Mouse (Mus musculus) C2C12 (cell line): ENCODE results near the gene Ppp1r37. TPM values are rescaled to one million over a fixed set of nuclear protein-coding genes. Genes with fewer than 3 reads are reported as not detected.

Experiments
- H3K27me3 ChIP-seq: one replicate; pipeline ENCODE4 v1.6.1; 2011; ENCODE audit not compliant: control insufficient read depth, insufficient read depth, insufficient read length
- H3K36me3 ChIP-seq: one replicate; pipeline ENCODE4 v1.6.1; 2011; ENCODE audit not compliant: control insufficient read depth, insufficient read depth
- H3K4me3 ChIP-seq: one replicate; pipeline ENCODE4 v1.5.1; 2011; ENCODE audit warnings: mild to moderate bottlenecking, control low read depth; ENCODE audit not compliant: poor library complexity, insufficient read depth, severe bottlenecking
- H3K79me2 ChIP-seq: one replicate; pipeline ENCODE4 v1.6.1; 2011; ENCODE audit not compliant: control insufficient read depth, insufficient read depth
- H3K79me3 ChIP-seq: one replicate; pipeline ENCODE4 v1.6.1; 2011; ENCODE audit warnings: low read depth, control low read depth
- H3ac ChIP-seq: one replicate; pipeline ENCODE3; 2011; ENCODE audit warnings: low read depth; ENCODE audit not compliant: control insufficient read depth, insufficient read length
- CEBPB ChIP-seq: IDR thresholded peaks from one replicate; pipeline ENCODE4 v1.6.1; 2011; ENCODE audit warnings: low read depth, mild to moderate bottlenecking, control low read depth, moderate library complexity
- CTCF ChIP-seq: IDR thresholded peaks from one replicate; pipeline ENCODE4 v1.5.1; 2011; ENCODE audit not compliant: control insufficient read depth, insufficient read depth, insufficient read length
- FOSL1 ChIP-seq: IDR thresholded peaks from one replicate; pipeline ENCODE4 v1.8.0; 2011; ENCODE audit warnings: mild to moderate bottlenecking, low read length; ENCODE audit not compliant: poor library complexity, insufficient read depth, severe bottlenecking
- MAX ChIP-seq: IDR thresholded peaks from one replicate; pipeline ENCODE4 v1.6.1; 2011; ENCODE audit warnings: mild to moderate bottlenecking, control low read depth
- MYOD1 ChIP-seq: IDR thresholded peaks from one replicate; pipeline ENCODE4 v1.6.1; 2011; ENCODE audit warnings: low read depth; ENCODE audit not compliant: control insufficient read depth, insufficient read length
- MYOG ChIP-seq: IDR thresholded peaks from one replicate; pipeline ENCODE4 v1.6.1; 2011; ENCODE audit not compliant: control insufficient read depth, insufficient read length; ENCODE audit errors: extremely low read depth
- USF1 ChIP-seq: IDR thresholded peaks from one replicate; pipeline ENCODE4 v1.6.1; 2011; ENCODE audit warnings: low read depth, mild to moderate bottlenecking, control low read depth, moderate library complexity
- polyA plus RNA-seq: library from polyadenylated mRNA; unstranded; fragments of >200 nt; fragmentation: generic; extraction: Trizol; gene quantifications from one replicate; pipeline ENCODE4 v1.2.1, GENCODE M21; 2012; ENCODE audit warnings: missing spikeins

Ppp1r37 gene
- polyA plus RNA-seq, 1 experiment = 32.6 TPM

DNA sequence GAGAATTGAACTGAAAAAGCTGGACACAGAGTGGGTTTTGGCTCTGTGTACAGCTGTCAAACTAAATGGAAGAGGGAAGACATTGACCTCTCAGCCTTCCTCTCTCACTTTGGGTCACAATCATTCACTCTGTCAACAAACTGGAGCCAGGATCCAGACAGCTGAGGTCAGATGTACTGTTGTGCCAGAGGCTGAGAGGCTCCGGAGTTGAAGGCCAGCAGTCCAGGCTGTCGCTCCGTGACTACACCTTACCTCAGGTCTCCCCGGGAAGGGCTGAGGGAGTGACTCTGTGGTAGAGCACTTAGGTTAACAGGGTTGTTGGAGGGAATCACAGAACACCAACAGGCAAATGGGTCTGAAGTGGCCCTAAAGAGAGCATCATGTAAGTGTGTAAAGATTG lies 64.5 kb downstream of the Ppp1r37 start:
- H3ac ChIP-seq = no peak overlapping the region
- TF ChIP-seq CEBPB (no peak), FOSL1 (no peak), MYOD1 (no peak), USF1 (no peak), MAX (no peak), CTCF (no peak), MYOG (no peak)
- H3K79me3 ChIP-seq = no peaks in the 10 kb centered on the region
- H3K36me3 ChIP-seq = no peaks in the 10 kb centered on the region
- no peaks in the 10 kb centered on the region for H3K79me2 ChIP-seq
- H3K27me3 ChIP-seq = peaks cover 25% of the 10 kb centered on the region
- H3K4me3 ChIP-seq = no peak overlapping the region

- TF ChIP-seq MYOD1 (no peak), MAX (no peak), USF1 (no peak), CTCF (no peak), CEBPB (no peak), MYOG (no peak), FOSL1 (no peak)
- Histone ChIP-seq H3K79me2 (no peaks in the 10 kb centered on the region), H3ac (no peak overlapping the region), H3K79me3 (no peaks in the 10 kb centered on the region), H3K27me3 (peaks cover 41% of the 10 kb centered on the region), H3K4me3 (no peak overlapping the region), H3K36me3 (no peaks in the 10 kb centered on the region)
Measured at GRCm38 (mm10) chr7:19496214-19496555, 66.7 kb downstream of the Ppp1r37 start.

DNA sequence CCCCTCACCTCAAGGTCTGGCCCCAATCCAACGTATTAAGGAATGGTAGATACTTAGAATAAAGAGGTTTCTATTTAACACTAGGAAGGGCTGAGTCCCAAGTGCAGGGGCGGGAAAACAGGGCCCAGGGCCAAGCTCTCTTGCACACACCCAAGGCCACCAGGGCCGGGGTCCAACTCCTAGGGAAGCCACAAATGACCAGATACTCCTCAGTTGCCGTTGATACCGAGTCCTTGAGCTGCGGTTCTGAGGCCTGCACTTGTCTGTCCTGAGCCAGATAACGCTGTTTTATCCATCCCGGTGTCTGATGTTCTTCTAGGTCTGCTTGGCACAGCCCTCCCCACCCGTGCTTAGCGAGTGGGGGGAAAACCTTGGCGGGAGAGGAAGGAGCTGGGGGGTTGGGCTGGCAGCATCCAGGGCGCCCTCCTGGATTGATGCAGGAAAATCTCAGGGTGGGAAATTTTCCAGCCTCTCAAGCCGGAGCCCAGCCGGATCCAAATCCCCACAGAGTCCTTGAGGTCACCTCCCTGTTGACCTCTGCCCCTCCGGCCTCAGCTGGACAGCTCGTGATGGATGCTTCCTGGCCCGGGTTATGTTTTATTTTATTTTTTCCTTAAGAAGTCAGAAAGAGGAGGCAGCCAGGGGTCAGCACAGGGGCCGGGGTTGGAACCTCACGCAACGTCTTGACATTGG lies 67.2 kb downstream of the Ppp1r37 start:
- Histone ChIP-seq H3K36me3 (no peaks in the 10 kb centered on the region), H3K4me3 (no peak overlapping the region), H3K27me3 (peaks cover 44% of the 10 kb centered on the region), H3K79me3 (no peaks in the 10 kb centered on the region), H3K79me2 (no peaks in the 10 kb centered on the region), H3ac (no peak overlapping the region)
- TF ChIP-seq MYOG = no peak
- TF ChIP-seq CEBPB = no peak
- no peak for TF ChIP-seq MYOD1
- TF ChIP-seq MAX = no peak
- no peak for TF ChIP-seq FOSL1

- Histone ChIP-seq H3K36me3 (no peaks in the 10 kb centered on the region), H3K79me3 (no peaks in the 10 kb centered on the region), H3K79me2 (no peaks in the 10 kb centered on the region), H3ac (no peak overlapping the region), H3K27me3 (peaks cover 45% of the 10 kb centered on the region), H3K4me3 (no peak overlapping the region)
- TF ChIP-seq USF1 = no peak
- TF ChIP-seq CEBPB = no peak
- no peak for TF ChIP-seq MAX
- TF ChIP-seq CTCF = no peak
- no peak for TF ChIP-seq FOSL1
- no peak for TF ChIP-seq MYOD1
- no peak for TF ChIP-seq MYOG
Measured at GRCm38 (mm10) chr7:19494751-19495474, 68.0 kb downstream of the Ppp1r37 start.

- TF ChIP-seq MAX (no peak), MYOG (no peak), FOSL1 (no peak), MYOD1 (no peak), CEBPB (no peak), USF1 (no peak), CTCF (no peak)
- no peaks in the 10 kb centered on the region for H3K79me3 ChIP-seq
- H3ac ChIP-seq = no peak overlapping the region
- no peak overlapping the region for H3K4me3 ChIP-seq
- no peaks in the 10 kb centered on the region for H3K79me2 ChIP-seq
- peaks cover 67% of the 10 kb centered on the region for H3K27me3 ChIP-seq
- H3K36me3 ChIP-seq = no peaks in the 10 kb centered on the region
Measured at GRCm38 (mm10) chr7:19491731-19492130, 71.1 kb downstream of the Ppp1r37 start.
